Mouse (Mus musculus) retina, postnatal 1 day (tissue): Measurements from ENCODE around the gene Fer.

Source experiments
- DNase-seq: peaks from one replicate; pipeline ENCODE4 v3.0.0-alpha.2; 2012

Fer gene

DNA sequence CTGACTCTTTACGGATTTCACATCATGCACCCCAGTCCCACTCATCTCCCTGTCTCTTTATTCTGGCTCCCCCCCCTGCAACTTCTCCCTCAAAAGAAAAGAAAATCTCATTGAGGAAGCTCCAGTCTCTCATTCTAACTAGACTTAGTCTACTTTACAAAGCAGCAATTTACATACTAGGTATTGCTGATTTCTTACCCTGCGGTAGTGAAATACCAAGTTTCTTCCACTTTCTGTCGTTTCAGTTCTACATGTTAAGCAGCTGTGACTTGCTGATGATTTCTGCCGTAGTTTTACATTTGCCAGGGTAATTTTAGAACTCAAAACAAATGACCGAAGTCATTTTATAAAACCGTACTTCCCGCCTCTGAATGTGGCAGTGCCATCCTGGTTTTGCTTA is 8.9 kb downstream of the Fer start:
- no peak for DNase-seq

DNA sequence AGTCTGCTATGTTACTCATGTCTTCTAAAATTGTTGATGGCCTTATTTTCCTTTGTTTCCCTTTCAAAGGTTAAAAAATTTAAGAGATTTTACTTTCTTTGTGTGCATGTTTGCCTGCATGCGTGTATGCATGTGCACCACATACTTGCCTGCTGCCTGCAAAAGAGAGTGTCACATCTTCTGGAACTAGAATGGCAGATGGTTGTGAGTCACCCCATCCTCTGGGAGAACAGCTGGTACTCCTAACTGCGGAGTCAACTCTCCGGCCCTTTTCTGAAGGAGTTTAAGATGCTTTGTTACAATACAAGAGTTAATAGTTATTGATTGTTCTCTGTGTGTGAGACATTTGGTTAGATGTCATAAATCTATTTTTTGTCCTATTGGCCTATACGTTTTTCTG is 16.0 kb downstream of the Fer start:
- DNase-seq, result no peak

DNA sequence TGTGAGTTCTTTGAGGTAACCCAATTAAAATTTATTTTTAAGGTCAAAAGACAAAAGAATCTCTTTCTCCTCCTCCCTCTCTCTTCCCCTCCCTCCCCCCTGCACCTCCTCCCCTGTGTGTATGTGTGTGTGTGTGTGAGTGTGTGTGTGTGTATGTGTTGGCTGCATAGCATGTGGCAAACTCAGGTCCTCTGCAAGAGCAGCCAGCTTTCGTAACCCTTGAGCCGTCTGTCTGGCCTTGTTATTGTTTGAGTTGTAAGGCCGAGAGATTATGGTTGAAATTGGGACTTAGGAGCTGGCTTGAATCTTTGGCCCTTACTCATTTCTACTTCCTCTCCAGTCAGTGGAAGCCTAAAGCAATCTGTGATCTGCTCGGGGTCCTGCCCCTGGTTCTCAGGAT is 17.1 kb downstream of the Fer start:
- no peak for DNase-seq

DNA sequence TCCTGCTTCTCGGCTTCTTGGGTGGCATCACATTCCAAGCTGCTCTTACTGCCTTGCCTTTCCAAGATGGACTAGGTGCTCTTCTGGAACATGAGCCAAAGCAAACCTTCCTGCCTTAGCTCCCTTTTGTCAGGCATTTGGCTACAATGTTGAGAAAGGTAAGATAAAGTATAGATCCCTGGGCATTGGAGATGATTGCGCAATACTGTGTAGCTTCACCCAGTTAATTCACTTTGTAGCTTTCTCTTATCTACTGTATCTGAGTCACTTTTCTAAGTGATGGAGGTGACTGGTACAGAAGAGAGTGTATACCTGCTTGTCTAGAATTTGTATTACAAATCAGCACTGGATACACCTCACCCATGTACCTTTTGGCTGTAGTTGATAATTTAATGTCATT is 24.1 kb downstream of the Fer start:
- no peak for DNase-seq

DNA sequence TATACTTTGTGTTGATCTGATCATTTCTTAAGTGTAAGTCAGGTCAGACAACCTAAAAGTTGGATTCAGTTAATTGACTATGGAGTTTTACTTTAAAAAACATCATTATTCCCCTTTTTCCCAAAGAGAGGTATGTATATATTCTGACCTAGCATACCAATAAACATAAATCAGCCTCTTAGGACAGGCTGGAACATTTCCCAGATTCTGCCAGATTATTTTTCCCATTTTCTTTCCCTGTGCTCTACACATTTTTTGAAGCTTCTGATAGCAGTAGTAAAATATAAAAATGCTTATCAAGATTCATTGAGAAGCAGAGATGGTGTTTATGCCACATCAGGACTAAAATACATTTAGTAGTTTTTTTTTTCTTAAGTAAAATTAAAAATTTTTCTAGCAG is 27.7 kb downstream of the Fer start:
- DNase-seq, result no peak

DNA sequence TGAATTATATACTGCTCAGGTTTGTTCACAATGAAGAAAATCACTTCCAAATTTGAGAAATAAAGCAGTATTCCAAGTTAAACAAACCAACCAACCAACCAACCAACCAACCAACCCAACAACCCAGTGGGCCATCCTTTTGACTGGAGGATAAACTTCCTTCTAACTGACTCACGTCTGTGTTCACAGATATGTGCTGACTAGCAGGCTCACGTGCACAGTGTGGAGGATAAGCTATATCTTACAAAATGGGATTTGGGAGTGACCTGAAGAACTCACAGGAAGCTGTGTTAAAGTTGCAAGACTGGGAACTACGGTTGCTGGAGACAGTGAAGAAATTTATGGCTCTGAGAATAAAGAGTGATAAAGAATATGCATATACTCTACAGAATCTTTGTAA is 33.0 kb downstream of the Fer start:
- DNase-seq, result no peak

DNA sequence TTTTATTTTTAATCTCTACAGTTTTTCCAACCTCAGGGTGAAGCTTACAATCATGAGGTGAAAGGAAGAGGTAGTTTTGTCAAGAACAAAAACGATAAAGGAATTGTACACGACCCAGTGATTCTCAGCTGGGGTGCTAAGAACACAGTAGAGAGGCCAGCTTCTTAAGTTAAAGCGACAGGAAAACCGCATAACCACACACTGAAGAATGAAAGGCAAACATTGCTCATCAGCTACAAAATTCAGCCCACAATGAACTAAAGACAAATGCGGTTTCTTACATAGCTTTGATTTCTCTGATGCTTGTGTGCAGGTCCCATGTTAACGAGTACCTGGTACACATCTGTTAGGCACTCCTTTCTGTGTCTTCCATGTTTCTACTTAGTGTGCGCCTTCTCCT is 34.2 kb downstream of the Fer start:
- no peak for DNase-seq

DNA sequence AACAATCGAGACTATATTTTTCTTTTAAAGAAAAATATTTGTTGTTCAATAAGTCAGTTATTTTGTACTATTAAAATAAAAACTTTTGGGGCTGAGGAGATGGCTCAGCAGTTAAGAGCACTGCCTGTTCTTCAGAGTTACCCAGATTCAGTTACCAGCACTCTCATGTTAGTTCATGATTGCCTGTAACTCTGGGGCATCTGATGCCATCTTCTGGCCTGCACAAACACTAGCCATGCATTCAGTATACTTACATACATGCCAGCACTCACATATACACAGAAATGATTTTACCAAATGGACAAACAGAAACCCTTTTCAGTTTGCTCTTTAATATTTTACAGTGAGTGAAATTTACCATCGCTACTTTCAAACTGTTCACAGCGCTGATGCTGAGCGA is 46.4 kb downstream of the Fer start:
- no peak for DNase-seq

DNA sequence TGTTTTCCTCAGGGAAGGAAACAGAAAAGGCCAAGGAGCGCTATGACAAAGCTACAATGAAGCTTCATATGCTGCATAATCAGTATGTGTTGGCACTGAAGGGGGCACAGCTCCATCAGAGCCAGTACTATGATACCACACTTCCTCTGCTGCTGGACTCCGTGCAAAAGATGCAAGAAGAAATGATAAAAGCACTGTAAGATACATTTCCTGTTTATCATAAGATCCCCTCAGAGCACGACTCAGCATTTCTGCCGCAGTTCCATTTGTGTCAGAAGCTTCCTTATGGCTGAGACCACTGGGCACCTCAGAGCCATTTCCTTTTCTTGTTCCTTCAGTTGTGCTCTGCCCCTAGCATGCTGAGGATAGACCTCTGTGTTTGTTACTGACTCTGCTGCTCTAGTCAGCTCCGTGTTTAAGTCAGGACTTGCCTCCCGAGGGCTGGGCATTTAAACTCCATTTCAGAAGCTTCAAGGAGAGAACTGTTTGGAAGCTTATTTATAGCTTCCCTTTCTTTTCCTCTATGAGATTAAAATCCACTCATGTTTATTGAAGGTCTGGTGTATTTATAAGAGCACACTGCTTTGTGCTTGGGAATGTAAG is 58.8 kb downstream of the Fer start:
- no peak for DNase-seq

DNA sequence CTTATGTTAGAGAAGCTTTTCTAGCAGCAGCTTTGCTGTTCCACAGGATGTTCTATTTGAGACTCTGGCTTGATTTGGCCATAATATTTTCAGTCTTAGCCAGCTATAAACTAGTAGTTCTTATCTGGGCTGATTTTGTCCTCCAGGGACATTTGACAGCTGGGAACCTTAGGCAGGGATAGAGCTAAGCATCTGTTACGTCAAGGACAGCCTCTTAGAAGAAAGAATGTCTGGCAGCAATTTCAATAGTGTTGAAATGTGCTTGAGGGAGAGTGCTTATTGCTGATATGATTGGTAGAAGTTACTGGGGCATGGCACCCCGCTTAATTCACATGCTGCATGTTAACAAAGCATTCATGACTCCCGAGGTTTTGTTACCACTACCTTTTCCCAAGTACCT is 62.7 kb downstream of the Fer start:
- peak; percentile 15 for DNase-seq

DNA sequence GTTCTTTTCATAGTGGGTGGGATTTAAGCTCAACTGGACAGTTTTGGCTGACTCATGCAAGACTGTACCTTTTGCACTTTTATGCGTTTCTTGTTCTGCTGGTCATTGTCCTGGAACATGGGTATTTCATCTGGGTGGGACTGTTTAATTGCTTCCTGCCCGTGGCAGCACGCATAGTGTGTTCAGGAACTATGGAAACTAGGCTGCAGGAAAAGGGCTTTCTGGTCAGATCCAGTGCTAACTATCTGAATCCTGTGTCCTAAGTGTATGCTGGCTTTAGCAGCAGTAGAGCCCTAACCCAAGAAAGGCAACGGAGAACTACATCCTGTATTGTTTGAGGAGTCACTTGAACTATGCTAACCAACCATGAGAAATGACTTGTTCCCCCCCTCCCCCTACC is 67.8 kb downstream of the Fer start:
- DNase-seq, result peak; percentile 15

DNA sequence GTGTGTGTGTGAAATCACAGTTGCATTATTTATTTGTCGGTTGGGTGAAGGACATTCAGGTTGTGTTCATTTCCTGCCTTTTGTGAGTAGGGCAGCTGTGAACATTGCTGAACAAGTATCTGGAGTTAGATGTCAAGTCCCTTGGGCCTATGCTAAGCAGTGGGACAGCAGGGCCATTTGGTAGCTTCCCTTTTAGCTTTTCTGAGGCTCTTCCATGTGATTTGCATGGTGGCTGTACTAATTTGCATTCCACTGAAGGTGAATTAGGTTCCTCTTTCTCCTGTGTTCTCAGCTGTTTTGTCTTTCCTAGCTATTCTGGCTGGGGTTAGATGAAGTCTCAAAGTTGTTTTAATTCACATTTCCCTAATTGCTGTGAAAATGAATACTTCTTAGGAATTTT is 68.7 kb downstream of the Fer start:
- no peak for DNase-seq

DNA sequence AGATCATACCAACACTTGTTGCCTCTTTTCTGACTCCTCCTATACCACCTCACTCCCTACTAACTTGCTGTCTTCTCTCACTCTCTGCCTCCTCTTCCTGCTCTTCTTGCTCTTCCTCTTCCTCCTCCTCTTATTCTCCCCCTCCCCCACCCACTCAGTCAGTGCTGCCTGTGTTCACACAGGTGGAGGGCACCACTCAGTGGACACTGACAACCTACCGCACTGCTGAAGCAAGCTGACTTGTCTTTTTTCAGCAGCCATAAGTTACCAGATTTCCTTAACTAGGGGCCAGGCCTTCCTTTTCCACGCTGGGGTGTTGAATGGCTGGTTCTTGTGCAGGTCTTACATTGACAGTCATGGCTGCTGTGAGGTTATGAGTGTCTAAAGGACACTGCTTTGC is 72.5 kb downstream of the Fer start:
- DNase-seq, result no peak

DNA sequence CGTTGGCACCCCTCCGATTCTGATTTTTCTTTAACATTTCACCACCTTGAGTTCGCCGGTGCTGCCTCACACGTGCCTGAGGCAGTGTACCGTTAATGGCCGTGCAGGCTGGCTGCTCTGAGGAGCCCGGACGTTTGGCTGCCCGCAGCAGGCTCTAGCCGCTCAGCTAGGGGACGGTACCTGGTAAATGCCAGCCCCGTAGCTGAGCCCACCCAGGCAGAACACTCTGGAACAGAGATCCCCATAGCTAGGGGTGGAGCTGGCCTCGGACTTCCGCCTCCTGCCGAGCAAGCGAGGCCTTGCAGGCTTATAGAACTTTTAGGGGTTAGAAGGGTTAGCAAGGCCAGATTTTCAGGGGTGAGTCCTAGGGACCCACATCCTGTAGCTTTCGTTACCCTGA is 75.0 kb downstream of the Fer start:
- DNase-seq, result peak; percentile 24

DNA sequence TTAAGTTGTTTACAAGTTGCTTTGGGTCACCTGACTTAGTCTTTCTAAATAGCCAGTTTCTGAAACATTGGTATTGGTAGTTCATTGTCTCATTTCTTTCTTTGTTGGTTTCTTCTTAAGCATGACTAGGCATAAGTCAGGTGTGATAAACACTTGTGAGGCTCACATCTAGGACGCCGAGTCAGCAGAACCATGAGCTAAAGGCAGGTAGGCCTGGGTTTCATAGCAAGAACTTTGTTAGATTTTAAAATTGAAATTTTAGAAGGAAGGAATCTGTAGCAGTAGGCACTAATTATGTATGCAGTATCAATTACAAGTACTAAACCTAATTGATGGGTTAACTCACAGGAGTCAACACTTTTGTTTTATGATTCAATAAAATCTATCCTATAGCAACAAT is 83.9 kb downstream of the Fer start:
- no peak for DNase-seq

DNA sequence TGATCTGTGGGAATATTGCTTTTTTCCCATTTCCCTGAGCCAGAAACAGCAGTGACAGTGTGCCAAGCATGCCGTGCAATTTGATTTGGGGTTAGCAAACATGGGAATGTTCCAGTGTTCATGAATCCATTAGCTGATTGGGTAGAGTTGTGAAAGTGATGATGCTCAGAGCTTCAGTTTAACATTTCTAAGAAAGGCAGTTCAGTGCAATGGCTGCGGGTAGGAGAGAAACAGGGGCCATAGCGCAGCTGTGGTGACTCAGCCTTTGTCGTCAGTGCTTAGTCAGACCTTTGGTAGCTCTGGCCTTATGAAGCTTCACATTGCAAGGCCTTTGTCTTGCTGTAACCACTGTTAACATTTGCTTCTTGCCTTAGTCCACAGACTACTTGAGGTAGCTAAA is 85.9 kb downstream of the Fer start:
- no peak for DNase-seq

DNA sequence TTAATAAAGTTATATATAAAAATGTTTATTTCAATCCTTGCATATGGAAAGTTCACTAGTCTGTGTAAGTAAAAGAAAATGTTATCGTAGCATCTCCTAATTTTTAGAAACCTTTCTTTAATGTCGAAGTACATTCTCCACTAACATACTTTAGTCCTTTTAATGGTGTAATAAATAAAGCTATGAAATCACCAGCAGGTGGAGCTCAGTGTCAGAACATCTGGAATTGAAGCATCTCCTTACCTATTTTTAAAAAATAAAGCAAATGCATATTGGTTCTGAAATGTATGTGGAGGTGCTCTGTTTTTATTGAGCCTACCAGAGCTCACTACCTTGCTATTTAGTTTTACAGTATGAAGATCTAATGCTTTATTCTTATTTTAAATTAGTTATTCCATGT is 88.6 kb downstream of the Fer start:
- DNase-seq, result no peak

DNA sequence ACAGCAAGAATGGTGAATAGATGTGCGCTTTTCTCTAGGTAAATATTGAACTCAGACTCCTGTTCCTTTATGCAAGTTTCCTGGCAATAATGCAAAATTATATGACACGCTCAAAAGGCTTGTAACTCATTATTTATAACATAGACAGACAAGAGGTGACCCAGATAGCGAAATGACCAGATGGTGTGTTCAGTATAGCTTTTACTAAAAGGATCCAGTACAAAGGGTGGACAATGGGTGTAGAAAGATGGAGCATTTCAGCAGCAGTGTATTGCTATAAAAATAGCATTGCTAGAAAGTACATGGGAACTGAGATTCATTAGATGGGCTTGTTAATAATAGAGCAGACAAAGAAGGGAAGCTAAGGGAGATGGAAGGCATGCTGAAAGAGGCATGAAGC is 104.2 kb downstream of the Fer start:
- DNase-seq, result no peak

DNA sequence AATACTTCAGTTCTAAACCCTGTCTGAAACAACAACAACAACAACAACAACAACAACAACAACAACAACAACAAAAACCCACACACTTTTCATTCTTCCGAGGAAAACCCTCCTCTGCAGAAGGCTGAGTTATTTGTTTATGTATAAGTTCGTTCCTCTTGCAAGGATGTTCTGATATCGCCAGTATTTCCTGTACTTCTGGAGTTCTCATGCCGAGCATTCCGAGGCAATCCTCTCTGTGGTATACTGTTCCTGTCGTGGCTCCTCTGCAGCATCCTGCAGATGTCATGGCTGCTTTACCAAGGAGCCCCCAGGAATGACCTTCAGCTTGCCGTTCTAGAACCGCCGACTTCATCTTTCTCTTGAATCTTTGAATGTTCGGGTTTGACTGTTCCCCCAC is 106.6 kb downstream of the Fer start:
- DNase-seq, result no peak

DNA sequence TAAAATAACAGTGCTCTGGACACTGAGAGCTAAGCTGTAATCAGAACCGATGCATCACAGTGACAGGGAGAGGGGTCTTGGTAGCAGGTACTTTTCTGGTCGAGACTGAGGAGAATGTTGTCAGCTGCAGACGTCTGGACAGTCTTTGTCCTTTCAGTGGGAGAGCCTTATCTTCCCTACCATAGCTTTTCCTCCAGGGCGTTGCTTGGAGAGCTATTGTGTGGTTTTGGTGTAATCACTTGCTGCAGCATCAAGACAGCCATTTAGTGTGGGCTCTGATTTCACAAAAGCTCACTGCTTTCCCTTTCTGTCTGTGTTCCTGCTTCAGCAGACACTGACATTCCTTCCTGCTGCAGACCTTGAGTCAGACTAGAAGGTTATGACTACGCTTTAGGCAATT is 107.4 kb downstream of the Fer start:
- DNase-seq, result no peak

DNA sequence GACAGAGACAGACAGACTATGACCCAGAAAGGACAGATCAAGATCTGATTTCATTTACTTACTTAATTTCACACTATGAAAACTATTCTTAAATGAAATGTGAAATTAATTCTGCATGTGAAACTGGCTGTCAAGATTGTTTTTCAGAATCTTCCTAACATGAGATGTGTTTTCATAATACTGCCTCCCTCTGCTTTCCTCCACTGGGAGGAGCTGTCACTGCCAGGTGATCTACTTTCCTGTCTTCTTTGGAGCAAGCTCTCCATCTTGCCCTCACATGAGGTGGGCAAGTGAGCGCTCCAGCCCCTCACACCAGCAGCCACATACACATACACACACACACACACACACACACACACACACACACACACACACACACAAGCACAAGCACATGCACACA is 108.1 kb downstream of the Fer start:
- DNase-seq, result no peak

DNA sequence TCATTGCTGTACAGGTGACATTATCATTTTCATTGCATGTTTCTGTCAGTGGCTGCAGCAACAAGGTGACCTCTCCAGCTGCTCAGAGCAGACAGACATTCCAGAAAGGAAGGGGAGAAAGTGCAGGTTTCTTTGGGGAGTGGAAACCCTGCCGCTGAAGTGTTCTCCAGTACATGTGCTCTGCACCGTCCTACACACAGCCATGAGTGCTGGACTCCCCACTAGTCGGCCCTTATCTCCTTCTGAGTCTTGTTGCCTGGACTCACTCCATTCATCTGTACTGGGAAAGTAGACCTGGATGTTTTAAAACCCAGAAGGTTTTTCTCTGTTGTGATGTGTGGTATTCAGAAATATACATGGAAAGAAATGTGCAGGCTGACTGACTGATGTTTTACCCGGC is 109.3 kb downstream of the Fer start:
- DNase-seq, result no peak

DNA sequence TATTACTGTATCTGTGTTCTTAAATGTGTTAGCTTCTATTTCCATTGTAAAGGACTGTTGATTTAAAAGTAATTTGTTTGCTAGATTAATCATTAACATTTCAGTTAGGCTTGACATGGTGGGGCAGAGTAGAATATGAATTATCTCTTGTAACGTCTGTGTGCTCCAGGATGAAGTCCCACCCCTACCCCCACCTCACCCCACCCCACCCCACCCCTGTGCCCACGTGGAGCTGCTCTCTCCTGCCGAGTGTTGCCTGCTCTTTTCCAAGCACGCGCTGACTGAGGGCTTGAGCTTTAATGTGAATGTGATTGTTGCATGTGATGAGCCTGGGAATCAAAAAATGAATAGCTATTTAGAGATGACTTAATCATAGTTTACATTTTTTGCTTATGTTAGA is 110.9 kb downstream of the Fer start:
- DNase-seq, result no peak

DNA sequence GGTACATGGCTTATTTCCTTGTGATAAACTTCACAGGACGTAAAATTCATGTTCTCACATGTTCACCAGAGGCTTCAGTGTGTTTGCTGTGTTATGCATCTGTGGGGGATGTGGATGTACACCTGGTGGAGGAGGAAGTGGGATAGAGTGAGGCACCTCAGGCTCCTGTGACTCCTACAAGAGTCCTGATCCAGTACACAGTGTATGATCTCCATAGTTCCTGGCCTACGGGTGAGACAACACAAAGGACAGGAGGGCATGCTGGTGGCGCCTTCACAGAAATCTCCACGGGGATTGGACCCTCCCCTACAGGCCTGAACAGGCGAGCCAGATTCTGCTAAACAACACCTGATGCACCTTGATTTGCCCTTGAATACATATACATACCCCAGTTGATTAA is 111.4 kb downstream of the Fer start:
- no peak for DNase-seq

DNA sequence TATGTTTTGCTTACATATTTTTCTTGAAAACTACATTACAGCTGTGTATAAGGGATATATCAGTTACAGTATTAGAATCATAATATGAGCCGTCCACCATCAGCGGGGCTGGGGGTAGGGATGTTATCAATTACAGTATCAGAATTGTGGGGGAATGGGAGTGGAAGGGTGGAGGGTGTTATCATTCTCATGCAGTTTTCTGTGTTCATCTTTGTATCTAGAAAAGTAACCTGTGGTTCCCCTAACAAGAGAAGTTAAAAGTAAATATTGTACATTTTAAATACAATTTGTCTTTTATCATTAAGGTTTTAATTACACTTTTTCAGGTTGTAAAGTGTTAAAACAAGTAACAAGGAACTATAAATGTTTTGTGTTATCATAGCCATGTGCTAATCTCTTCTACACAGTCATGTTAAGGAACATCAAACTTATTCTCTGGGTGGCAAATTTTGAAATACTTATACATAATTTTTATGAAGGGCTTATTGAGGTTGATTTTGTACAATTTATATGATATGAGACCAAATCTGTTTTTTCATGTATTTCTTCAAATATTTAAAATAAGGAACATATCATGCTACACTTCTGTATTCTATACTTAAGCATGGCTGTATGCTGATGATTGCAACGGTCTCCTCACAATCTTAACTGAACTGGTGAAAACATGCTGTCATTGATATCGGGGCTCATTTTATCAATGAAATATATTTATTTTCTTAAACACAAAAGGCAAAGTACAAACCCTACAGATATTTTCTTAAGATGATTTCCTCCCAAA is 116.1 kb downstream of the Fer start:
- DNase-seq, result no peak
